Mouse (Mus musculus): ENCODE measurements around the gene Gm9376. TPM values are rescaled to one million over a fixed set of nuclear protein-coding genes. Genes with fewer than 3 reads are reported as not detected.
A peak's percentile ranks its signal among the peaks of the same experiment; 100 is the strongest.

The Gm9376 gene
- polyA plus RNA-seq, 1 experiment from 2014 or later = not detected

DNA sequence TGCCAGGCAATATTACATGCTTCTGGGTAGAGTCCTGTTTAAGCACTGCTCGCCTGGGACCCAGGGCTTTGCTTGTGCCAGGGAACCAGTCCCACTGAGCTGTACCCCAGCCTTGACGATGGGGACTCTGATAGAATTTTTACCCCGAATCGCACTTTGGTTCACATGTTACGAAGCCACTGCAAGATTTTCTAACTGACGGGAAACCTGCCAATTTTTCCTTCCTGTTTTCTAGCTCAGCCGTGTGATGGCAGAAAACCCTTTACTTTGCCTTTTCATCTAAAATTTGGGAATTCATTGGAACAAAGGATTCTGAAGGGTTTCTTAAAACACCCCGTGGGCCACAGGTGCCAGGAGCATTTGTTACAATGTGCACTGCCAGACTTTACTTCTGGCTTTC lies 22.4 kb downstream of the Gm9376 start:
- Histone ChIP-seq H3K4me3 (no peak overlapping the region), H3K36me3 (no peaks in the 10 kb centered on the region), H3K9ac (no peak overlapping the region), H3K9me3 (no peaks in the 10 kb centered on the region), H3K4me2 (replicated peaks) (no peak overlapping the region), H3K27ac (no peak overlapping the region), H3K4me1 (no peaks in the 10 kb centered on the region), H3K27me3 (no peaks in the 10 kb centered on the region)
- 92% methylated on average over 8 of the region's 8 CpGs for WGBS
- ATAC-seq (ENCODE audit: insufficient number of reproducible peaks, insufficient read depth, low FRiP score, low TSS enrichment) = no peak

DNA sequence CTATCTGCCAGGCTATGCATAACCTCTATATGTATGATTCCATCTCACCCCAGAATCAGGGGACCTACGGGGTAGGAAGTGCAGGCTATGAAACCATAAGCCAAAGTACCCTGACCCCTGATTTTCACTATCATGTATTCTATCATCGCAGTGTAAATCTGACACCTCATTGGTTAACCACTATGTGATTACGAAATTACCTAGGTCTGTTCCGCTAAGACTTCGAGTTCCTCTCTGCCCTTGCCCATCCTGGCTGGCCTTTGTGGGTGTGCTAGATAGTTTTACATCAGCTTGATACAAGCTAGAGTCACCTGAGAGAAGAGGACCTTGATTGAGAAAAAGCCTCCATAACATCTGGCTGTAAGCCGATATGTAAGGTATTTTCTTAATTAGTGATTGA lies 23.2 kb downstream of the Gm9376 start:
- ATAC-seq (ENCODE audit: insufficient number of reproducible peaks, insufficient read depth, low FRiP score, low TSS enrichment) = no peak
- WGBS = 82% methylated on average over 6 of the region's 6 CpGs
- Histone ChIP-seq H3K9me3 (no peaks in the 10 kb centered on the region), H3K27ac (no peak overlapping the region), H3K4me3 (no peak overlapping the region), H3K4me2 (replicated peaks) (no peak overlapping the region), H3K36me3 (no peaks in the 10 kb centered on the region), H3K27me3 (no peaks in the 10 kb centered on the region), H3K4me1 (no peaks in the 10 kb centered on the region), H3K9ac (no peak overlapping the region)

DNA sequence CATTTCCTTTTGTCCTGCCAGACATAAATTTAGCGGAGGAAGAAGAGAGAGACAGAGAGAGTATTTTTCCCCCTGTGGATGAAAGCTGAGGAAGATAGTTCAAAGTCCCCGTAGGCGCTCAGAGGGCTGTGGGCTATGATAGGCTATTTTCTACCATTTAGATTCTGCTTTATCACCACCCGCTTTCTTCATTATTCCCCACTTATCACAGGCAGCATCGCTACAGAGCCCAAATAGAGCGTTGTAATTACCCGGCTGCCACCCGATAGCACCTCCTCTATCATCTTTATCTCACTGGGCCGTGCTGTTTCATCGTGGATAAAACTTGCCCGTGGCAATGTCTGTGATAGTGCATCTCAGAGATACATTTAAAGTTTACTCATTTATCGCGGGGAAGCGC lies 35.8 kb downstream of the Gm9376 start:
- Histone ChIP-seq H3K4me3 (no peak overlapping the region), H3K4me2 (replicated peaks) (no peak overlapping the region), H3K9me3 (no peaks in the 10 kb centered on the region), H3K4me1 (peaks cover 5% of the 10 kb centered on the region; the same call in 1 of the 2 replicates), H3K27me3 (no peaks in the 10 kb centered on the region), H3K9ac (no peak overlapping the region), H3K27ac (no peak overlapping the region), H3K36me3 (no peaks in the 10 kb centered on the region)
- no peak for ATAC-seq (ENCODE audit: insufficient number of reproducible peaks, insufficient read depth, low FRiP score, low TSS enrichment)
- 81% methylated on average over 14 of the region's 14 CpGs for WGBS

DNA sequence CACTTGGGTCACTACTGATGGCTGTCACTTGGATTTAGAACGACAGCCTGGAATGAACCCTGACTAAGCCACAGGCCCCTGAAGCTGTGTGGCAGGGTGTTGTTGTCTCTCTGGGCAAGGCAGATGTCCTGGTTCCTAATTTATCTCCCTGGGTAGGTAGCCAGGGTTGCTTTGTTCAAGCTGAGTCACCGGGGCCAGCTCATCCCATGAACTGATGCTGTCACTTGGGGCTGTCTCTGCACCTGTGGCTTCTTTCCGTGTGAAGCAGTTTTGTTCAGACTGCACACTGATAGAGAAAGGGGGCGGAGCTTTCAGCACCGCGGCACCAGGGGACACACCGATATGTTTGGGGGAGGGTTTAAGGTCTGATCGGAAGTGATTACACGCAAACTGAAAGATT lies 37.8 kb downstream of the Gm9376 start:
- Histone ChIP-seq H3K27ac (no peak overlapping the region), H3K9me3 (no peaks in the 10 kb centered on the region), H3K36me3 (no peaks in the 10 kb centered on the region), H3K4me2 (replicated peaks) (no peak overlapping the region), H3K4me1 (peaks cover 5% of the 10 kb centered on the region; the same call in 1 of the 2 replicates), H3K9ac (no peak overlapping the region), H3K27me3 (no peaks in the 10 kb centered on the region), H3K4me3 (no peak overlapping the region)
- WGBS = 77% methylated on average over 9 of the region's 9 CpGs
- no peak for ATAC-seq (ENCODE audit: insufficient number of reproducible peaks, insufficient read depth, low FRiP score, low TSS enrichment)

DNA sequence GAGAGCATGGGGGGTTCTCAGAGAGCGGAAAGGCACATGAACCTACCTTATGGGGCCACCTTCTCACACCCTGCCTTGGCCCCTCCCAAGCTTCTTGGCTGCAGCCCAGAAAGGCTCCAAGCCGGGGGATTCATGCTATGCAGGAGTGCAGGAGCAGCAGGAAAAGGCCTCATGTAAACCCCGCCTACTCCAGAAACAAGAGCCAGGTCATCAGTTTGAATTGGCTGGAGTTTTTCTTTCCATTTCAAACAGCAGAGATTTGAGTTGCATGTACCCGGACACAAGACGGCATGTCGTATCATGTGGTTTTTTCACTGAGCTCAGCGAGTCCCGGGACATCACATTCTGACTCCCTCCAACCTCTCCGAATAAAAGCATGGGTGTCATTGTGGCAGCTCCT lies 39.2 kb downstream of the Gm9376 start:
- peaks cover 5% of the 10 kb centered on the region; the same call in 1 of the 2 replicates for H3K4me1 ChIP-seq
- WGBS = 66% methylated on average over 9 of the region's 9 CpGs

DNA sequence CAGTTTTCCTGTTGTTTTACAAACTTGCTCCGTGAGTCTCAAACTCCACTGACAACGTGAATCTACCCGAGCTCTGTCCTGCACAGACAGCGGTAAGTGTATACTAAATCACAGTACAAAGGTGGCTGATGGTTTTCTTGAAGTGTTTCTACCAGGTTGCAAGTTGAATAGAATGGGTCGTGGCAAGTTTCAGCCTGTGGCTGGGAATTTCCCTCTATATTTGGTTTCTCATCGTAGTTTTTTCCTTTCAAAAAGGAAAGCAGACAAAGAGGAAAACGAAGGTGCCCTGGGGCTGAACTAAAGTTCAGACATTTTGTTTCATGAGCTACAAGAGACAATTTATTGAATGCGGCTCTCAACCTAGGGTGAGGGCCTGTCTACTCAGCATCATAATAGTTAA lies 40.3 kb downstream of the Gm9376 start:
- Histone ChIP-seq H3K4me3 (no peak overlapping the region), H3K36me3 (no peaks in the 10 kb centered on the region), H3K4me1 (peaks cover 5% of the 10 kb centered on the region; the same call in 1 of the 2 replicates), H3K4me2 (replicated peaks) (no peak overlapping the region), H3K9me3 (no peaks in the 10 kb centered on the region), H3K9ac (no peak overlapping the region), H3K27ac (no peak overlapping the region), H3K27me3 (no peaks in the 10 kb centered on the region)
- WGBS = 73% methylated on average over 8 of the region's 8 CpGs
- ATAC-seq (ENCODE audit: insufficient number of reproducible peaks, insufficient read depth, low FRiP score, low TSS enrichment) = no peak

More for the DNA sequence above, 39.2 kb downstream of the Gm9376 start:
- H3K36me3 ChIP-seq = no peaks in the 10 kb centered on the region
- H3K27me3 ChIP-seq = no peaks in the 10 kb centered on the region
- H3K9me3 ChIP-seq = no peaks in the 10 kb centered on the region
- no peak for ATAC-seq (ENCODE audit: insufficient number of reproducible peaks, insufficient read depth, low FRiP score, low TSS enrichment)
- H3K27ac ChIP-seq = 0 out of 2 replicates have a peak overlapping the region, but pooled peaks have one; percentile 17
- no peak overlapping the region for H3K4me2 ChIP-seq (replicated peaks)
- H3K9ac ChIP-seq = no peak overlapping the region
- H3K4me3 ChIP-seq = no peak overlapping the region

DNA sequence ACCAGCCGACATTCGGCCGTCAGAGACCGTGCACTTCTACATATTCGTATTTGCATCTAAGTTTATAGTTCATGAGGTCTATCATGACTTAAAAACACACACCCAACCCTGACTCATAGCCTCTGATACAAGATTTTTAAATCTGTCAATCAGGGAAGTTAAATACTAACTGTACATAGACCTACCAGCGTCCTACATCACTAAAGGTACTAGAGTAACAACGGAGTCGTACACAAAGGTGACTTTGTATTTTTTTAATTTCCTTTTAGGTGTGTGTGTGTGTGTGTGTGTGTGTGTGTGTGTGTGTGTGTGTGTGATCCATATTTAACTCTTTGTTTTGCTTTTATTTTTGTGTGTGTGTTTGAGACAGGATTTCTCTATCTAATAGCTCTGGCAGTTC lies 44.9 kb downstream of the Gm9376 start:
- H3K4me2 ChIP-seq (replicated peaks) = no peak overlapping the region
- no peaks in the 10 kb centered on the region for H3K27me3 ChIP-seq
- no peak overlapping the region for H3K27ac ChIP-seq
- ATAC-seq (ENCODE audit: insufficient number of reproducible peaks, insufficient read depth, low FRiP score, low TSS enrichment) = no peak
- no peaks in the 10 kb centered on the region for H3K9me3 ChIP-seq
- no peaks in the 10 kb centered on the region for H3K4me1 ChIP-seq
- no peak overlapping the region for H3K9ac ChIP-seq
- 94% methylated on average over 8 of the region's 8 CpGs for WGBS
- no peaks in the 10 kb centered on the region for H3K36me3 ChIP-seq
- H3K4me3 ChIP-seq = no peak overlapping the region

DNA sequence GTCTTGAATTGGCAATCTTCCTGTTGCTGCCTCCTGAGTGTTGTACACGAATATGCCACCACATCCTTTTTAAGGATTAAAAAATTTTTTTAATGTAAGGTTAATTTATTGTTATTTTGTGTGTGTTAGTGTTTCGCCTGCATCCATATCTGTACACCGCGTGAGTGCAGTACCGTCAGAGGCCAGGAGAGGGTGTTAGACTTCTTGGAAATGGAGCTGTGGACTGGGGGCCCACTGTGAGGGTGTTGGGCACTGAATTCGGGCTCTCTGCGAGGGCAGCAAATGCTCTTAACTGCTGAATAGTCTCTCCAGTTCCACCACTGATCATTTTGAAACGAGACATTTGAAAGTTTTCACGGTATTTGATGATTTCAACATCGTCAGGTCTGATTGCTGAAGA lies 45.9 kb downstream of the Gm9376 start:
- Histone ChIP-seq H3K4me1 (no peaks in the 10 kb centered on the region), H3K4me3 (no peak overlapping the region), H3K27me3 (no peaks in the 10 kb centered on the region), H3K9me3 (no peaks in the 10 kb centered on the region), H3K9ac (no peak overlapping the region), H3K36me3 (no peaks in the 10 kb centered on the region), H3K27ac (no peak overlapping the region), H3K4me2 (replicated peaks) (no peak overlapping the region)
- WGBS = 91% methylated on average over 10 of the region's 10 CpGs
- no peak for ATAC-seq (ENCODE audit: insufficient number of reproducible peaks, insufficient read depth, low FRiP score, low TSS enrichment)

DNA sequence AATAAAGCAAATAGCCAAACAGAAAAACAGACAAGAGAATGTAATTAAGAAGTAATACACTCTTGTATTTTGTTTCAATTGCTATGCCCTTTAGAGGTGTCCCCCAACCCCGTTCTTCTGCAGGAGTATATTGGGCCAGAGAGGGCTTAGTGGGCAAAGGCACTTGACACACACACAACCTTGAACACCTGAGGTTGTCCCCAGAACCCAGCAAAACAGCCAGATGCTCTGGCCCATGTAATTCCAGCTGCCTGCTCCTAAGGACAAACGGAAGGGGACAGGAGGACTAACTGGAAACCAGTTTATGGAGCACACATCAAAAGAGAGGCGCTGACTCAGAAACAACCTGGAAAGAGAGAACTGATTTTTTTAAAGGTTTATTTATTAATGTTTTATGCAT lies 47.2 kb downstream of the Gm9376 start:
- ATAC-seq (ENCODE audit: insufficient number of reproducible peaks, insufficient read depth, low FRiP score, low TSS enrichment) = no peak
- no peaks in the 10 kb centered on the region for H3K9me3 ChIP-seq
- no peak overlapping the region for H3K4me2 ChIP-seq (replicated peaks)
- 0 out of 2 replicates have a peak, but pooled peaks cover 4% of the 10 kb centered on the region for H3K27me3 ChIP-seq
- no peak overlapping the region for H3K9ac ChIP-seq
- no peak overlapping the region for H3K4me3 ChIP-seq
- H3K4me1 ChIP-seq = no peaks in the 10 kb centered on the region
- H3K36me3 ChIP-seq = no peaks in the 10 kb centered on the region
- 93% methylated on average over 3 of the region's 3 CpGs for WGBS
- H3K27ac ChIP-seq = no peak overlapping the region

DNA sequence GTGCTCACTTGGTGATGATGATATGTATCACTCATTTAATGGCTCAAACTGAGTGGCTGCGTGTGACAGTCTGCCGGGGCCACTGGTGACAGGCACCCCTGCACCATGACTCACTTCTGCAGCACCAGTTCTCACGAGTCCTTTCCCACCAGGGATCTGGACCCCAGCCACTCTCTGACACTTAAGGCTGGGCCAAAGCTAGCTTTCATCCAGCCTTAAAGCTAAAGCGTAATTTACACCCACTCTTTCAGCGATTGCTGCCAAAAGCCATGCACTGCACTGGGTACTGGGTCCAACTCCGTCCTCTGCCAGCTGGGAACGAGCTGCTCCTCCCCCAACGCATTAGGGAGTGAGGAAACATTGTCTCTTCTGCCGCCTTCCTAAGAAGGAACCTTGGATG lies 50.5 kb downstream of the Gm9376 start:
- no peaks in the 10 kb centered on the region for H3K36me3 ChIP-seq
- H3K9me3 ChIP-seq = no peaks in the 10 kb centered on the region

More for the DNA sequence above, 50.5 kb downstream of the Gm9376 start:
- no peak for ATAC-seq (ENCODE audit: insufficient number of reproducible peaks, insufficient read depth, low FRiP score, low TSS enrichment)
- 78% methylated on average over 9 of the region's 9 CpGs for WGBS
- H3K27ac ChIP-seq = no peak overlapping the region
- no peaks in the 10 kb centered on the region for H3K4me1 ChIP-seq
- no peak overlapping the region for H3K4me2 ChIP-seq (replicated peaks)
- H3K9ac ChIP-seq = no peak overlapping the region
- H3K4me3 ChIP-seq = no peak overlapping the region
- H3K27me3 ChIP-seq = peaks cover 22% of the 10 kb centered on the region

Small RNA genes lying within 50 kb of the gene (microRNA-seq; reads per million reads assigned to microRNA genes)
- gene Mir6241 = not detected

Other genes starting within 250 kb of the Gm9376 start
- 7.6 and 13.6 TPM in 2 replicates for gene Dct, start 214.7 kb upstream of the Gm9376 start, polyA plus RNA-seq (2016; fragmentation: Nextera tagmentation; extraction: Ambion mirVana)
- 36.3 and 37.8 TPM in 2 replicates for gene Tgds, start 134.2 kb upstream of the Gm9376 start, polyA plus RNA-seq (2016; fragmentation: Nextera tagmentation; extraction: Ambion mirVana)
- 53.4 and 57.0 TPM in 2 replicates for gene Gpr180, start 129.8 kb upstream of the Gm9376 start, polyA plus RNA-seq (2016; fragmentation: Nextera tagmentation; extraction: Ambion mirVana)
- 3.5 and 4.4 TPM in 2 replicates for gene Sox21, start 29.9 kb upstream of the Gm9376 start, polyA plus RNA-seq (2016; fragmentation: Nextera tagmentation; extraction: Ambion mirVana)